Mouse (Mus musculus) large intestine, adult 2 months (tissue): ENCODE measurements around the gene Hamp2. TPM values are rescaled to one million over a fixed set of nuclear protein-coding genes. Genes with fewer than 3 reads are reported as not detected.

Source experiments
- DNase-seq: peaks from one replicate; pipeline ENCODE4 v3.0.0-alpha.2; 2012; ENCODE audit warnings: low read depth, low spot score
- WGBS: fragments of 180-500 bp; shearing (Covaris S2); methylation state at CpG from one replicate; pipeline ENCODE4 v1.1.7; 2018; 5-methylcytosine and 5-hydroxymethylcytosine counted together
- polyA plus RNA-seq: library from polyadenylated mRNA; depleted of rRNA; stranded (reverse); fragments of >200 nt; gene quantifications from 2 replicates; pipeline ENCODE4 v1.2.3, GENCODE M21; 2012; rRNA removed

Gene Hamp2
- polyA plus RNA-seq, 1 experiment, result 0.61 TPM

- no peak for DNase-seq
- WGBS, result 3% methylated on average over 26 of the region's 26 CpGs
Measured at GRCm38 (mm10) chr7:30908277-30908991, 16.0 kb downstream of the Hamp2 start.

GRCm38 (mm10) chr7:30904042-30904441 lies 20.4 kb downstream of the Hamp2 start:
- DNase-seq, result no peak
- WGBS, result 26% methylated on average over 4 of the region's 4 CpGs

GRCm38 (mm10) chr7:30895217-30895616 lies 29.3 kb downstream of the Hamp2 start:
- no peak for DNase-seq
- 35% methylated on average over 3 of the region's 3 CpGs for WGBS

GRCm38 (mm10) chr7:30892515-30892914 lies 32.0 kb downstream of the Hamp2 start:
- no peak for DNase-seq
- WGBS, result 33% methylated on average over 3 of the region's 3 CpGs

- no peak for DNase-seq
- 77% methylated on average over 9 of the region's 9 CpGs for WGBS
Measured at GRCm38 (mm10) chr7:30891746-30892145, 32.7 kb downstream of the Hamp2 start.

GRCm38 (mm10) chr7:30890681-30891080 lies 33.8 kb downstream of the Hamp2 start:
- 20% methylated on average over 2 of the region's 2 CpGs for WGBS
- no peak for DNase-seq

- no peak for DNase-seq
- WGBS, result 59% methylated on average over 7 of the region's 7 CpGs
Measured at GRCm38 (mm10) chr7:30888786-30889185, 35.7 kb downstream of the Hamp2 start.

- WGBS, result 79% methylated on average over 14 of the region's 14 CpGs
- no peak for DNase-seq
Measured at GRCm38 (mm10) chr7:30887568-30888188, 36.8 kb downstream of the Hamp2 start.

GRCm38 (mm10) chr7:30886852-30887251 lies 37.6 kb downstream of the Hamp2 start:
- 77% methylated on average over 4 of the region's 4 CpGs for WGBS
- no peak for DNase-seq

GRCm38 (mm10) chr7:30884047-30884446 lies 40.4 kb downstream of the Hamp2 start:
- no peak for DNase-seq

GRCm38 (mm10) chr7:30881367-30881766 lies 43.1 kb downstream of the Hamp2 start:
- no peak for DNase-seq
- 72% methylated on average over 3 of the region's 3 CpGs for WGBS

- DNase-seq, result no peak
- WGBS, result 45% methylated on average over 7 of the region's 7 CpGs
Measured at GRCm38 (mm10) chr7:30880176-30880575, 44.3 kb downstream of the Hamp2 start, which contains the start of gene Cd22. Gene Cd22, minus strand, starts transcription at chr7:30880342.

- WGBS, result 76% methylated on average over 6 of the region's 6 CpGs
- no peak for DNase-seq
Measured at GRCm38 (mm10) chr7:30878950-30879349, 45.5 kb downstream of the Hamp2 start.

GRCm38 (mm10) chr7:30873083-30873482 lies 51.4 kb downstream of the Hamp2 start:
- DNase-seq, result peak; percentile 56
- WGBS, result 12% methylated on average over 15 of the region's 15 CpGs

Other genes starting within 250 kb of the Hamp2 start
- gene 2200002J24Rik, start 225.8 kb downstream of the Hamp2 start, polyA plus RNA-seq, result 0.79 and 1.9 TPM in 2 replicates
- 0.71 and 1.2 TPM in 2 replicates for gene Atp4a, start 212.5 kb downstream of the Hamp2 start, polyA plus RNA-seq
- gene Tmem147, start 195.1 kb downstream of the Hamp2 start, polyA plus RNA-seq, result 227 and 258 TPM in 2 replicates
- gene Gapdhs, start 181.0 kb downstream of the Hamp2 start, polyA plus RNA-seq, result not detected in 2 replicates
- gene Sbsn, start 173.2 kb downstream of the Hamp2 start, polyA plus RNA-seq, result 0.69 and 0.73 TPM in 2 replicates
- gene Dmkn, start 160.9 kb downstream of the Hamp2 start, polyA plus RNA-seq, result 3.4 and 4.9 TPM in 2 replicates
- gene Krtdap, start 136.8 kb downstream of the Hamp2 start, polyA plus RNA-seq, result 0.41 TPM in 1 of 2 replicates, not detected in the other
- gene Ffar2, start 100.9 kb downstream of the Hamp2 start, polyA plus RNA-seq, result 11.1 and 13.6 TPM in 2 replicates
- 1.6 and 2.7 TPM in 2 replicates for gene Ffar3, start 68.5 kb downstream of the Hamp2 start, polyA plus RNA-seq
- gene Ffar1, start 63.1 kb downstream of the Hamp2 start, polyA plus RNA-seq, result 1.5 TPM in 2 replicates
- gene Cd22, start 44.3 kb downstream of the Hamp2 start, polyA plus RNA-seq, result 15.1 and 20.1 TPM in 2 replicates
- gene Mag, start 9.8 kb downstream of the Hamp2 start, polyA plus RNA-seq, result 0.51 and 1.2 TPM in 2 replicates
- gene Hamp, start 19.4 kb upstream of the Hamp2 start, polyA plus RNA-seq, result 1.7 and 3.2 TPM in 2 replicates
- 55.1 and 74.9 TPM in 2 replicates for gene Usf2, start 32.1 kb upstream of the Hamp2 start, polyA plus RNA-seq
- gene Lsr, start 48.8 kb upstream of the Hamp2 start, polyA plus RNA-seq, result 392 and 435 TPM in 2 replicates
- gene Fam187b, start 49.1 kb upstream of the Hamp2 start, polyA plus RNA-seq, result 12.1 and 13.5 TPM in 2 replicates
- 49.2 and 54.5 TPM in 2 replicates for gene Fxyd5, start 117.8 kb upstream of the Hamp2 start, polyA plus RNA-seq
- 2.6 and 4.2 TPM in 2 replicates for gene Fxyd7, start 126.8 kb upstream of the Hamp2 start, polyA plus RNA-seq
- 80.0 and 106 TPM in 2 replicates for gene Fxyd1, start 132.5 kb upstream of the Hamp2 start, polyA plus RNA-seq
- 2.9 and 3.5 TPM in 2 replicates for gene Lgi4, start 134.7 kb upstream of the Hamp2 start, polyA plus RNA-seq
- 46.5 and 63.0 TPM in 2 replicates for gene Fxyd3, start 152.0 kb upstream of the Hamp2 start, polyA plus RNA-seq
- gene Hpn, start 190.6 kb upstream of the Hamp2 start, polyA plus RNA-seq, result 3.8 and 4.1 TPM in 2 replicates
- 14.0 and 15.5 TPM in 2 replicates for gene Scn1b, start 202.3 kb upstream of the Hamp2 start, polyA plus RNA-seq
- gene Gramd1a, start 231.2 kb upstream of the Hamp2 start, polyA plus RNA-seq, result 45.0 and 47.4 TPM in 2 replicates